Mouse (Mus musculus) embryonic facial prominence, embryonic 13.5 days (tissue): ENCODE measurements around the gene Sema3a. TPM values are rescaled to one million over a fixed set of nuclear protein-coding genes. Genes with fewer than 3 reads are reported as not detected.
"Not testable (repeated sequence)": the region's sequence is repeated elsewhere in the genome, so short reads cannot be mapped to it uniquely, and the experiment has no call there.

Source experiments
- ATAC-seq: fragments of 200-750 bp; cut with Nextera tagmentation; 2 replicates; pipeline ENCODE4 v1.8.0; 2017; ENCODE audit warnings: low read depth; ENCODE audit not compliant: insufficient number of reproducible peaks, insufficient read depth, low FRiP score, low TSS enrichment
- H3K27ac ChIP-seq: fragments of 300-500 bp; sonication (generic); 2 replicates; pipeline ENCODE4 v1.5.1; 2015; ENCODE audit warnings: moderate library complexity, mild to moderate bottlenecking, inconsistent platforms
- H3K27me3 ChIP-seq: fragments of 300-500 bp; sonication (generic); 2 replicates; pipeline ENCODE4 v1.6.1; 2015; ENCODE audit warnings: mild to moderate bottlenecking, inconsistent platforms
- H3K36me3 ChIP-seq: fragments of 300-500 bp; sonication (generic); 2 replicates; pipeline ENCODE4 v1.6.1; 2015; ENCODE audit warnings: mild to moderate bottlenecking, inconsistent platforms
- H3K4me1 ChIP-seq: fragments of 300-500 bp; sonication (generic); 2 replicates; pipeline ENCODE4 v1.6.1; 2015; ENCODE audit warnings: inconsistent platforms
- H3K4me2 ChIP-seq: fragments of 300-500 bp; sonication (generic); 2 replicates; pipeline ENCODE4 v1.6.1; 2015; ENCODE audit warnings: moderate library complexity, mild to moderate bottlenecking, inconsistent platforms
- H3K4me3 ChIP-seq: fragments of 300-500 bp; sonication (generic); 2 replicates; pipeline ENCODE4 v1.5.1; 2015; ENCODE audit warnings: mild to moderate bottlenecking, inconsistent platforms
- H3K9ac ChIP-seq: fragments of 300-500 bp; sonication (generic); 2 replicates; pipeline ENCODE4 v1.6.1; 2015; ENCODE audit warnings: mild to moderate bottlenecking, inconsistent platforms
- H3K9me3 ChIP-seq: fragments of 300-500 bp; sonication (generic); 2 replicates; pipeline ENCODE4 v1.6.1; 2016; ENCODE audit warnings: inconsistent platforms
- WGBS: fragments of 180-500 bp; shearing (Covaris S2); methylation state at CpG from one replicate; pipeline ENCODE4 v1.1.7; 2015; ENCODE audit warnings: mixed read lengths; 5-methylcytosine and 5-hydroxymethylcytosine counted together
- polyA plus RNA-seq: library from polyadenylated mRNA; unstranded; fragments of >200 nt; fragmentation: Nextera tagmentation; extraction: Ambion mirVana; gene quantifications from 2 replicates; pipeline ENCODE4 v1.2.1, GENCODE M21; 2015

Gene Sema3a
- polyA plus RNA-seq, 1 experiment from 2014 or later = 61.9 TPM

DNA sequence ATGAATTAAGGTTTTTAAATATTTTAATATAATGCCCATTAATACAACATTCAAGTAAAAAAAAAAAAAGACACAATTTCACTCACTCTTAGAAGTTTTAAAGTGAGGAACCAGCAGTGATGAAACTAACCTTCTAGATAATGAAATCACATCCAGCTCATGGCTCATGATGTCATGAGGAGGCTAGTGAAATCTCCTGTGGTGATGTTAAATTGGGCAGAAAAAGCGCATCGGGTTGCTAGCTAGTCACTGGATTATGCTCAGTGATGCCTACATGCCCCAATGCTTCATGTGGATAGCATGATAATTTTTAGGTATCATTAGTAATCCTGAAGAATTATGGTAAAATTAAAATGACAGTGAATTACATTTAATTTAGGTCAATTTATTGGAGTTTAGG lies 453.9 kb downstream of the Sema3a start:
- H3K27ac ChIP-seq = no peak overlapping the region
- no peaks in the 10 kb centered on the region for H3K9me3 ChIP-seq
- H3K4me1 ChIP-seq = no peaks in the 10 kb centered on the region
- no peaks in the 10 kb centered on the region for H3K36me3 ChIP-seq
- no peak overlapping the region for H3K4me3 ChIP-seq
- H3K4me2 ChIP-seq = no peak overlapping the region
- H3K27me3 ChIP-seq = no peaks in the 10 kb centered on the region
- WGBS = 66% methylated on average over 2 of the region's 2 CpGs
- H3K9ac ChIP-seq = no peak overlapping the region
- ATAC-seq = no peak

DNA sequence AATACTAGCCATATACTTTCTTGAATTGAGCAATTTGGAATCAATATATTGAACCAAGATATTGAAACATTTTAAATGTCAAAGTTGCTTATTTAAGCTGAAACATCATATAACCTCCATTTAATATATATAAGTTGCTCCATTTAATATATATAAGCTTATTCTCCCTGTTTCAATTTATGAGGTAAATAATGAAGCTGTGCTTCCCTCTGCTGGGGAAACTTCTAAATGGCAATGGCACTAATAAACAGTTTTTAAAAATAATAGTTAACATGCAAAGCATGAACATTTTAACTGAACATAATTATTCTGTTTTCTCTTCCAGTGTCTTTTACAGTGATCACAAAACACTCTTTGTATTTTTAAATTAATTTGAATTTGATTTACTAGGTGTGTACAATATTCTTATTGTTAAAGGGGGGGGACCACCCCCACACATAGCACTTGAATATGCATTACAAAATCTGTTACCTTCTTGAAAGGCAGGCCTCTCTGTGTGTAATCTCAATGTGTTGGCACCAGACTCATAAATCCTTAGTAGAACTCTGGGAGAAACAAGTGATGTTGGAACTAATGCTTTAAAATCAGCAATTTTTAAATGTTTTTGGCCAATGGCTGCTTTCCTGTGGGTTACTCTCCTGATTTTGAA lies 460.5 kb downstream of the Sema3a start:
- H3K9ac ChIP-seq = no peak overlapping the region
- no peaks in the 10 kb centered on the region for H3K9me3 ChIP-seq
- no peaks in the 10 kb centered on the region for H3K27me3 ChIP-seq
- ATAC-seq = no peak
- no peak overlapping the region for H3K4me3 ChIP-seq
- no peak overlapping the region for H3K4me2 ChIP-seq
- H3K4me1 ChIP-seq = no peaks in the 10 kb centered on the region
- H3K27ac ChIP-seq = no peak overlapping the region
- no peaks in the 10 kb centered on the region; the same call in 1 of the 2 replicates for H3K36me3 ChIP-seq

DNA sequence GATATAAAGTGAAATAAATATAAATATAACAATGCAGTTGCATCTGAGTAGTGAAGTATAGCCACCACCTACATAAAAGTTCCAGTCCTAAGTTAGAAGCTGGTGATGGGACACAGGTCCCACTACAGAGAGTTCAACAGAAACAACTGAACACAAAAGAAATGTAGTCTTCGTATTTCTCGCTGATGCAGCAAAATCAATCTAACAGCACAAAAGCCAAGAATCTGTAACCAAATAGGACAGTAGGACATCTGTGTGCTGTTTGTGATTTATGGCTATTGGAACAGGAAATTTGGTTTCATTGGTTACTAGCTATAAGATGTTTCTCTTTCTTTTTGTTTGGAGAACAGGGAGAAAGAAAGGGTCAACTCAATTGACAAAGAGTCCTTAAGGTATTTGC lies 469.2 kb downstream of the Sema3a start:
- no peaks in the 10 kb centered on the region for H3K9me3 ChIP-seq
- H3K4me2 ChIP-seq = no peak overlapping the region
- no peak overlapping the region for H3K4me3 ChIP-seq
- peaks cover 10% of the 10 kb centered on the region for H3K36me3 ChIP-seq
- 0 out of 2 replicates have a peak, but pooled peaks cover 4% of the 10 kb centered on the region for H3K4me1 ChIP-seq
- no peak overlapping the region for H3K27ac ChIP-seq
- WGBS = 82% methylated on average over 2 of the region's 2 CpGs
- no peaks in the 10 kb centered on the region for H3K27me3 ChIP-seq
- ATAC-seq = no peak
- H3K9ac ChIP-seq = no peak overlapping the region

DNA sequence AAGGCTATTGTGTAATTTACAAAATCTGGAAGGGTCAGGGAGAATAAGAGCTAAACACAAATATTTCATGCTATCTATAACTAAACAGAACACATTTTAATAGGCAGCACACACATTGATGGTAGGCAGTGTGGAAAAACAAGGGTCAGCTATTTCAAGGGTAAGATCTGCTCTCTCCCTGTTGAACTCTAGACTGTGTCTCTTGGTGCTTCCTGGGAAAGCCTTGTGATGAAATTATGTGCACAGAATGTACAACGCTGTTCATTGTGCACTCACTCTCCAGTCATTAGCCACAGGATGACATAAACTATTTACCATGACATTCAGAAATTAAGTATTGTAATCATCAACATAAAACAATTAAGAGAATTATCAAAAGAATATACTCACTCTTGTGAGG lies 486.4 kb downstream of the Sema3a start:
- Histone ChIP-seq H3K27me3 (no peaks in the 10 kb centered on the region), H3K4me2 (no peak overlapping the region), H3K4me1 (no peaks in the 10 kb centered on the region), H3K4me3 (no peak overlapping the region), H3K9ac (no peak overlapping the region), H3K27ac (no peak overlapping the region), H3K36me3 (no peaks in the 10 kb centered on the region), H3K9me3 (no peaks in the 10 kb centered on the region)
- WGBS = 58% methylated on average over 1 of the region's 1 CpGs
- ATAC-seq = no peak

DNA sequence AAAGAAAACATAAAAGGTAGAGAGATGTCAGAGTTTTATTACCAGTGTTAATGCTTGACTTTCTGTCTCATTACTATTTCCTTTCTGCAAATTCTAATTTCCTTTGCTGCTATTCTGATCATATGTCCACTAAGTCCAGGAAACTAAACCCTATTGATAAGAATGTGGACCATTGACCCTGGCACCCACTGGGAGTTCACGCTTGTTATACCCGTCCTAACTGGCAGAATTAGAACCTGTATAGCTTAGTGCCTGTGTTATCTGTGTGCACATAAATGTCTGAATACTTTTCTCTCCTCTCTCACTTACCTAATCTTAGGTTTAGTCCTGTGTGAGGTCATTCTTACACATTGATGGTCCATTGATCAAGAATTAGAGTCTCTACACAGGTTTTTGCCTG lies 486.9 kb downstream of the Sema3a start:
- Histone ChIP-seq H3K36me3 (no peaks in the 10 kb centered on the region), H3K4me1 (no peaks in the 10 kb centered on the region), H3K27ac (no peak overlapping the region), H3K4me2 (no peak overlapping the region), H3K9me3 (no peaks in the 10 kb centered on the region), H3K4me3 (no peak overlapping the region), H3K27me3 (no peaks in the 10 kb centered on the region), H3K9ac (no peak overlapping the region)
- 74% methylated on average over 2 of the region's 2 CpGs for WGBS
- no peak for ATAC-seq

DNA sequence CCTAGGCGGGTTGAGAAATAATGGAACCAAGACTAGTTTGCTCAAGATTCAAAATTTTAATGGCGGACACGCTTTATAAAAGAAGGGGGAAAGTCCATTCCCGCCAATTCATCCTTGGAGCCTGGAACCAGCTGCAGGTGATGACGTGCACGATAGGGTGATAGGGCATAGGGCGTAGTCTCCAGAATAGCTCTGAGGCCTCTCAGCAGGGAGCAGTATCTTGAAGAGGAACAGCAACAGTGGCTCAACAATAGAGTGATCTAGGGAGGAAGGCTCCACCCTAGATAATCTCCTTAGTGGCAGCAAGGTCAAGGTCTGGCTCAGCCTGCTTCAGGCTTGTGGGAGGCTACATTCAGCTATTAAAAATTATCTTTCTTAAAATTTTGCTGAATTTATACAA lies 489.4 kb downstream of the Sema3a start:
- not testable (repeated sequence) for H3K27me3 ChIP-seq, H3K36me3 ChIP-seq, H3K4me1 ChIP-seq, ATAC-seq, H3K9ac ChIP-seq, H3K4me3 ChIP-seq, H3K4me2 ChIP-seq, H3K9me3 ChIP-seq, H3K27ac ChIP-seq
- WGBS = 80% methylated on average over 7 of the region's 7 CpGs

DNA sequence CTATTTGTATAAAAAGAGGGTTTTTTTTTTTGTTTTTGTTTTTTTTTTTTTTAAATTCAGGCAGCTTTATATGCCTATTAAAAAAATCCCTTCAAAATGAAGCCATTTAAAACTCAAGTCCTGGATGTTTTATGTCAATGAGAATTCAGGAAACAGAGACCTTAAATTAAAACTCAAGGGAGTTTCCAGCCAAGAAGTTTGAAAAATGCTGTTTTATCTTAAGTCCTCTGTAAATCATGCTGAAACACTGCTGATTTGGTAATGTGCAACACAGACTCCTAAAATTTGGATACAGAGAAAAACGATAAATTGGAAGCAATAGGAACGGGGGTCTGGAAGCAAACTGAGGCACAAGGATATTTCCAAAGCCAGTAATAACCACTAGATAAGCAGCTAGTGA lies 490.7 kb downstream of the Sema3a start:
- H3K4me3 ChIP-seq = no peak overlapping the region
- H3K9ac ChIP-seq = no peak overlapping the region
- ATAC-seq = no peak
- no peaks in the 10 kb centered on the region for H3K4me1 ChIP-seq
- no peak overlapping the region for H3K27ac ChIP-seq
- H3K4me2 ChIP-seq = no peak overlapping the region
- no peaks in the 10 kb centered on the region for H3K36me3 ChIP-seq
- WGBS = 55% methylated on average over 2 of the region's 2 CpGs
- no peaks in the 10 kb centered on the region for H3K9me3 ChIP-seq
- no peaks in the 10 kb centered on the region for H3K27me3 ChIP-seq

DNA sequence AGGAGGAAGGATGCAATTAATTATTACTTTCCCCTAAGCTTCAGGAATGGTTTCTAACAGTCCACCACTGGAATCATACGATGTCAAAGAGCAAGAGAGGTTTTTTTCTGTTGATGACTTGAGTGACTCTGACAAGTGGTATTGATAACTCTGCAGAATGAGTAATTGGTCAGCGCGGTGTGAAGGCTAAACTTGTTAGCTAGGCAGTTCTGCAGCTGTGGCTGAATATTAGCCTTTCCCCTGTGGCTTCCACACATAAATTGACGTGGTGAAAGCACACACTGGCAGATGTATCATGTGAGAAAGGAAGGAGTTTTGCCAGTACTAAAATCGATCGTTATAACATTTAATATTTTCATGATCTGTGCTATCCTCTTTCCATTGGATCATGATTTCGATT lies 497.4 kb downstream of the Sema3a start:
- H3K9ac ChIP-seq = no peak overlapping the region
- ATAC-seq = no peak
- 66% methylated on average over 7 of the region's 7 CpGs for WGBS
- no peaks in the 10 kb centered on the region for H3K9me3 ChIP-seq
- H3K4me3 ChIP-seq = no peak overlapping the region
- H3K4me1 ChIP-seq = no peaks in the 10 kb centered on the region
- no peak overlapping the region for H3K4me2 ChIP-seq
- H3K27me3 ChIP-seq = no peaks in the 10 kb centered on the region
- no peaks in the 10 kb centered on the region for H3K36me3 ChIP-seq
- H3K27ac ChIP-seq = no peak overlapping the region

DNA sequence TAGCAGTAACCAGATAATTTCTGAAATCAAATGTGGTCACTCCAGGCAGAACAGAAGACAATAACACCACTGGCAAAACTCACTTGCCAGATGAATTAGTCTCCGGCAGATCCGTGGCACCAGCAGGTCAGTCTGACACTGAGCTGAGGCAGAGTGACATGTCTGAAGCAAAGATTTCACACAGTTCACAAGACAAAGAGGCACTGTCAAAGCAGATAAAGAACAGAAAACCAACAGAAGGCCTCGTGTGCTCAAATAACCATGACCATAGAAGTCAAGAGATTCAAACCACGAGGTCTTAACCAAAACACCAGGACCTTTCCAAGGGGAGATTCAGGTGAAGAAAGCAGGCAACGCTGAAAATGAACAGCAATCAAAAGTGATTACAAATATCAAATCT lies 499.5 kb downstream of the Sema3a start:
- ATAC-seq = no peak
- no peak overlapping the region for H3K9ac ChIP-seq
- H3K9me3 ChIP-seq = no peaks in the 10 kb centered on the region
- H3K4me2 ChIP-seq = no peak overlapping the region
- 30% methylated on average over 5 of the region's 5 CpGs for WGBS
- H3K36me3 ChIP-seq = no peaks in the 10 kb centered on the region
- H3K4me1 ChIP-seq = peaks cover 4% of the 10 kb centered on the region; the same call in 1 of the 2 replicates
- no peak overlapping the region for H3K27ac ChIP-seq
- H3K4me3 ChIP-seq = no peak overlapping the region
- no peaks in the 10 kb centered on the region for H3K27me3 ChIP-seq

DNA sequence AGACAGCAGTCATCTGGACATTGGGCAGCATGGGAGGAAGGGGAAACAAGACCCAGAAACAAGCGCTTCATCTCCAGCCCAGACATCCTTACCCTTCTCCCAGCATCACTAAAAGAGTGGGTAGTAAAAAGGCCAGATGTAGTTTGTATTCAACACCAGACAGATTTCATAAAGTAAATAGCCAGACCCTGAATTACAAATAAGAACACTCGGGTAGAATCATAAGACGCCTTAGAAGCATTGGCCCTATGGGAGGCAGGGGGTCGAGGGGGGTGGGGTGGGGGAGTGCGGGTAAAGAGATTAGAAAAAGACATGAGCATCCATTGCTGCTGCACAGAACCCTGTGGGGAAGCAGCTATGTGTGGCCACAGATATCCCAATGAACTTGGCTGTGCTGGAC lies 500.9 kb downstream of the Sema3a start:
- Histone ChIP-seq H3K27me3 (no peaks in the 10 kb centered on the region), H3K27ac (no peak overlapping the region), H3K9me3 (no peaks in the 10 kb centered on the region), H3K36me3 (no peaks in the 10 kb centered on the region), H3K9ac (no peak overlapping the region), H3K4me1 (peaks cover 8% of the 10 kb centered on the region), H3K4me3 (no peak overlapping the region), H3K4me2 (no peak overlapping the region)
- WGBS = 79% methylated on average over 5 of the region's 5 CpGs
- no peak for ATAC-seq

DNA sequence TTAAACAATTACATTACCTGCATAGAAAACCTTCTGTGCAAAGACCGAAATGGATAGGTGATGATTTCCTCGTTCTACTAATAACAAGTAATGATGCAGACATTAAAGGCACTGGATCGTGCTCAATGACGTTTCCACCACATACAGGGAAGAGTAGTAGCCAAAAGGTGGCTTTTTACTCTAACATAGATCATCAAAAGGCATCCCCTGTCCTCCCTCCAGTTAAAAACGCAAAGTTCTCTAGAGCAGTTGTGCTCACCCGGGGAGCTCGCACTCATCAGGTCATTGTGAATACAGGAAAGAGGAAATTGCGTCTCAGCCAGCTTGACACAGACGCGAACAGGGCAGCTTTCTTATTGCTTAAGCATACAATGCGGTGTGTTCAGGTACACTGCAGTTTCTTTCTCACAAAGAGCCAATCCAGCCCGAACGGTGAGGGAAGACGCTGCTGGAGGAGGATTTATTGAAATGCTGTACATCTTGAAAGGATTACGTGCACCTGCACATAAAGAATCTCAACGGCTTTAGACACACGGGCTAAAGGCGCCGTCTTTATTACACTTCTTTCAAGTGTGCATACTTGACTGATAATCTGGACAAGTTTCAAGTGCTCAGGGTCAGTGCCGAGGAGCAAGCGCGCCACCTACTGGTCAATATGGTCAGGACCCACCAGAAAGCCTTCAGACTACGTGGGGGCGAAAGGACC lies 503.5 kb downstream of the Sema3a start:
- Histone ChIP-seq H3K4me2 (peak overlapping the region; percentile 73), H3K27ac (peak overlapping the region; percentile 51; the same call in 1 of the 2 replicates), H3K9ac (peak overlapping the region; percentile 61), H3K36me3 (no peaks in the 10 kb centered on the region), H3K9me3 (no peaks in the 10 kb centered on the region), H3K4me3 (peak overlapping the region; percentile 46), H3K27me3 (no peaks in the 10 kb centered on the region), H3K4me1 (peaks cover 8% of the 10 kb centered on the region)
- peak; percentile 80 for ATAC-seq
- WGBS = 9% methylated on average over 24 of the region's 24 CpGs

DNA sequence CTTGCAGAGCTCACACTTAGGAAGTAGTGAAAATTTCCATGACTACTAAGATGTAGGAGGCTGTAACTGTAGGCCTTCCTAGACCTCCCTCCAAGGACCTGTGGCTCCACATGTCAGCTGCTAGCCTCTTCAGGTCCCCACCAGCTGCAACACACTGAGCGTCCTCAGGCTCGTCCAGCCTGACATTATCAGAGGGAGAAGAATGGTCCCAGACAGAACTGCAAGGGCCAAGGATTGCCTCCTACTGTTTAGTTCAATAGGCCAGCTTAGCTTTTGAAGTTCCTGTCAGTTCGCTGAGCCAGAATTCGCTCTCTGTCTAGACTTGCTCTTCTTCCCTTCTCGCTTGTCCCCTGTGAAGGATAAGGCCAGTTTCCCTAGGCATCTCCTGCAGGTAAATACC lies 504.7 kb downstream of the Sema3a start:
- H3K27me3 ChIP-seq = no peaks in the 10 kb centered on the region
- no peak overlapping the region for H3K27ac ChIP-seq
- WGBS = 33% methylated on average over 5 of the region's 5 CpGs
- no peak overlapping the region for H3K4me2 ChIP-seq
- H3K9me3 ChIP-seq = no peaks in the 10 kb centered on the region
- no peak for ATAC-seq
- H3K4me1 ChIP-seq = peaks cover 8% of the 10 kb centered on the region
- H3K4me3 ChIP-seq = no peak overlapping the region
- no peak overlapping the region for H3K9ac ChIP-seq
- H3K36me3 ChIP-seq = no peaks in the 10 kb centered on the region
